Mouse (Mus musculus) frontal cortex, postnatal 25 days (tissue): Measurements from ENCODE around the gene Kcnf1.
A peak's percentile ranks its signal among the peaks of the same experiment; 100 is the strongest.

Experiments used
- DNase-seq, 2 experiments: peaks; one replicate each; pipeline ENCODE4 v3.0.0; 2022; ENCODE audit warnings: low spot score in 2 of 2

Kcnf1 gene

DNA sequence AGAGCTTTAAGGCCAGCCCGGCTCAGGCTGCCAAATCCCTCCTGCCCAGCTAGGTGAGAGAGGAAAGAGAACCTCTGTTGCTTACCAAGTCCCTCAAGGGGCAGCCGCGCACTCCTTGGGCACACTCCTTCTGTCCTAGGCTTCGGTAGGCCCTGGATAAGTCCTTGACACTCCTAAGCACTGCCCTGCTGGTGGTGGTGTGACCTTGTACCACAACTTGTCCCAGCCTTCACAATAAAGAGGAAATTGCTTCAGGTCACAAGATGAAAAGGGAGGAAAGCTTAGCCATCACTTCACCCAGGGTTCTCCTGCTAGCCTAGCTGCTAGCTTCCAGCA, at the start of gene Kcnf1:
Gene Kcnf1, minus strand, starts transcription at position 132 of the 336 bp plus-strand sequence.
- DNase-seq: no peak

DNA sequence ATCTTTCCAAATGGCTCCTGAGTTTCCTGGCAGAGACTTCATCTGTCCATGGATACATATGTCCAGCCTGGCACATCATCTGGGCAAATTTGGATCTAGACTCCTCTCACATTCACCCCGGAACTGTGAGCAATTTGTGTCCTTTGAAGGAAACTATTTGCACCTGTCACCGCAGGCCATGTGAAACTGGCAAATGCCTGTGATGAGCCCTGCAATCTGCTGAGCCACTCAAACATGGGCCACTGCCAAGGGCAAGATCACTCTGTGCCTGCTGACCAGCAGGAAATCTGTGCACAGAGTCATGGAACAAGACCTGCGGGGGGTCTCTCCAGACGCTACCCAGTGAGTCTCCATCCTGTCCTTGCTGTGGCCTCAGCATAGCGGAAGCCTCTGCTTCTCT, 48.3 kb upstream of the Kcnf1 start:
- DNase-seq: no peak

DNA sequence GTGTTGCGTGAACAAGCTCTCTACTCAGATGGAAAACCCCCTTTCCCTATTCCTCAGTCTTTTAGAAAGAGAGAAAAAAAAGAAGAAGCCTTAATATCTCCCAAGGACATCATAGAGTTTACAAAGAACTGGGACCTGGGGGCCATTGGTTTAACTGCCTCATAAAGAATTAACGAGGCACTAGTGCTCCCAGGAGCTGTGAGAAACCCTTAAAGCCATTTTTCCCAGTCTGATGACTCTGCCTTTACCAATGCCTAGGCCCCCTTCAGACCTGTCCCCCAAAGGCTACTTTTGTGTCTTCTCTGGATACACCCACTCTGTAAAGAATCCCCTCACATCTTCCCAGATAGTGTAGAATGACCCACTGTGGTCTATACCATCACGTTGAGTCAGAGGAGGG, 46.4 kb upstream of the Kcnf1 start:
- DNase-seq: no peak

DNA sequence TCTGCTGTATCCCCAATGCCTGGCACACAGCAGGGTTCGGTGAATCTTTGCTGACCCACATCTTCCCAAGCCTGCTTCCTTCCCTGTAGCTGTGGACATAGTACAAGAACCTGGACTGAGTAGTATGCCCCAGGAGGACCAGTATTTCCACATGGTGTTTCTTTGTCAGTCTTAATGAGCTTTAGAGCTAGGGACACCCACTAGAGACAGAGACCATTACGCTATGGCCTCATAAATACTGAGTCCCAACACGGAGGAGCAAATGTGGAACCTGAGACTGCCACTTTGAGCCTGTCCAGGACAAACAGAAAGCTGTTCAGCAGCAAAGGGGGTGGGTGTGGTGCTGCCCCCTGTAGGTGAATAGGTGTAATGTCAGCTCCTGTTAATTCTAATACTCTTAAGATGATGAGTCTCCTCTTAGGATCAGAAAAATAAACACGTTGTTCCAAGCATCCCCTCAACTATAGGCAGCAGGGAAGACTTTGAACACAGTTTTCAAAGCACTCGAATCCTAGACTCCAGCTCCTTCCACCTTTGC, 45.3 kb upstream of the Kcnf1 start:
- DNase-seq: no peak

DNA sequence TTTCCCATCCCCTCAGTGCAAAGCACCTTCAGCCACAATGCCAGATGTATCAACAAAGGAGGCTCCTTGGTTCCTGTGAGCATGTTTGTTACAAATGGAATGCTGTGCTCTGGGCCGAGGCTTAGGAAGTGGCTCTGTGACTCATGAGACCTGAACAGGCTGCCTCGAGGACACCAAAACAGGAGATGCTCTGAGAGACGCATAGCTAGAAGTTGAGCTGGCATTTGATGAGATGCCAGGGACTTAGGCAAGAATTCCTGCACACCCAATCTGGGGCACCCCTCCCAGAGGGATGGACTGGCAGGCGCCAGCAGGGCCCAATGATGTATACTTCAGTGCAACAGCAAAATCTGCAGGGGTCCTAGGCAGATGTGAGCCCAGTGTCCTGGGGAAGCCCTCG, 43.9 kb upstream of the Kcnf1 start:
- DNase-seq: no peak

DNA sequence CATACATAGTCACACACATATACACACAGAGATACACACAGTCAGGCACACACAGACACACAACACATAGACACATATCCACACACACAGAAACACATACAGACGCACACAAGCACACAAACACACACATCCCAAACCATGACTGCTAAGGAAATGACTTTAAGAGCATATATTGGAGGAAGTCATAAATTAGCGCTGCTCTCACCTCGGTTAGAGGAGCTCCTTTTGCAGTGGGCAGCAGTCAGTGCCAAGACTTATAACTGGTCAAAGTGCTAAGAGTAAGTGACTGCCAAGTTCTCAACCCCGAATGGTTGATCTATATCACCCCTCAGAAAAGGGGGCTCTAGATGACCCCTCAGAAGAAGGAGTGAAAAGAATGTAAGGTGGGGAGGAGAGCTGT, 42.4 kb upstream of the Kcnf1 start:
- no peak for DNase-seq

DNA sequence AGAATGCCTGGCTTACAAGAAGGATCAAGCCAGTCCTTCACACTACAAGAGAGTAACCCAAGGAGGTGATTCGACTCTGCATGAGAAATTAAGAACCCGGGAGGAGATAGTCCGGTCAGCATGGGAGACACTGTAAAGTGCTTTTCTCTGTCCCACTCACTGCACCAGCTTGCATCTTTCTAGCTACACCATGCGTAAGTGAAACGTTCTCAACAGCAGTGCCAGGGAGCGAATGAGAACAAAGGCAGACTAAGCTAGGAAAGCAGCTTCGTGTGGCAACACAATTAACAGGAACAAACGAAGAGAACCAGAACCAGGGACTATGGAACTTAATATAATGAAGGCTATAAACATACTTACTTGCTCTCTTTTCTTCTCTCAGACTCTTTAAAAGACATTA, 41.7 kb upstream of the Kcnf1 start:
- DNase-seq: no peak

DNA sequence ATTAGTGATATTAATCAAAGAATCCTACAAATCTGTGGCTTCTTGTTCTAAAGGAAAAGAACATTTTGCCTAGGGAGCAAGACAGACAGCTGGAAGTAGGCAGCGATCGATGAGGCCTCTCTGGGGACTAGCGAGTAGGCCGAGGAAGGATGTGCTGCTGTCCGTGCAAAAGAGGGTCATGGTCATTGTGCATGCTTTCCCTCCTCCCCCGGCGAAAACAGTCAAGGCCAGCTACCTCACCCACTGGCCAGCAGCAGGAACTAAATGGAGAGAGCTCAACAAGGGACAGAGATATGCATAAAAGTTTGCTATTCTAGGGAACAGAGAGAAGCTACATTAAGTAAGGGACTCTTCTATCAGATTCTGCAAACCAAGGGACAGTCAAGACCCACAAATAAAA, 39.1 kb upstream of the Kcnf1 start:
- no peak for DNase-seq

DNA sequence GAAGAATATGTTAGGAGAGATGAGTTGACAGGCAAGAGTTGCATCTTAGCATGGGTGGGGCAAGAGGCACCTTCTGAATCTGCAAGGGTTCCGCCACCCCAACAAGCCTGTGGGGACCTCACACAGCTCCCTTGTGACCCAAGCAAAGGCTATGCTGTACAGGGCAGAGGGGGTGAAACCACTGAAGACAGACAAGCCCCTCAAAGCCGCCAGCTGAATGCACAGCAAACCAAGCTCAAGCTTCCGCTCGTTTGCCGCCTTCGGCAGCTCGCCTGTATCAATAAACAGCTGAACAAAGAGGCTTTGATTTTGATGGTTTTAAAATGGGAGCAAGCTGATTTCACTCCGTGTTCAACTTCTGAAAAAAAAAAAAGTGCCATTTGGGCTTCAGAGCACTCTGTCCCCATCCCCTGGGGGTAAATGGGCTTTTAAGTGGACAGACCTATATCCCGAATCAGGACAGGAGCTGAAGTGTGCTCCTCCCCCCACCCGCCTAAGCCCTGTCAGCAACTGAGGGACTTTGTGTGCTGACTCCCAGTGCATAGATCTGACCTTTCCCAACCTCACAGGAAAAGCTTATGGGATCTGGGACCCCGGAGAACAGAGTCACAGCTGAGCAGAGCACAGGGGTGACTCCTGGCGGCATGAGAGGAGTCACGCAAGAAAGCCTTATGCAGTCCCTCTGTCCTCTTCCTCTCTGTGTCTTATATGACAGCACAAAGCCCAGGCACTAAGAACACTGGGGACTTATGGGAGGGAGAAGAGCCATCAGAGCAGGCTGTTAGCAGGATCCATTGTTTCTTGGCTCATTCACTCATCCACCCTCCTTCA, 26.0 kb upstream of the Kcnf1 start:
- DNase-seq: no peak

DNA sequence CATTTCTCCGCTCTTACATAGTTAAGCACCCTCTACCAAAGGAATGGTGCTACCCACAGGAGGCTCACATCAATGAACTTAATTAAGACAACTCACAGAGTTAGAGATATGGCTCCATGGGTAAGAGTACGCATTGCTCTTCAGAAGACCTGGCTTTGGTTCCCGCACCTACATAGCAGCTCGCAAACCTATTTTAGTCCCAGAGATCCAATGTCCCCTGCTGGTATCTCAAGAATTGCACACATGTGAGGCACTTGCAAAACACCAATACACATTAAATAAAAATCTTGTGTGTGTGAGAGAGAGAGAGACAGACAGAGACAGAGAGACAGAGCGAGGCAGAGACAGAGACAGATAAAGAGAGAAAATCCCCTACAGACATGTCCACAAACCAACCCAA, 21.9 kb upstream of the Kcnf1 start:
- no peak for DNase-seq

DNA sequence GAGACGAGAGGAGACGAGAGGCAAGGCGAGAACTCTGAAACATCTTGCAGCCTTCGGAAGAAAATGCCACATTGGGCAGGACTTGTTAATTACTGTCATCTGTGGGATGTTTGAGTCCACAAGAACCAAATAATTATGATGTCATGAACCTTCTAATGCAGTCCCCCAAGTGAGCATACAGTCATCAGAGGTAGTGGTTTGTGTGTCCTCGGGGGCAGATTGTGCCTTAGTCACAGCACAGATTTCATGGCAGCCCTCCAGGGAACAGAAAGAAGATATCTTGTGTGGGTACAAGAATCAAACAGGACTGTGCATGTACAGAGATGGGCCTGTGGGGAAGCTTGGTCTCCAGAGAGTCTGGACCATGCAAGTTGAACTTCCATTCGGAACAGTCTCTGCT, 17.5 kb upstream of the Kcnf1 start:
- no peak for DNase-seq

DNA sequence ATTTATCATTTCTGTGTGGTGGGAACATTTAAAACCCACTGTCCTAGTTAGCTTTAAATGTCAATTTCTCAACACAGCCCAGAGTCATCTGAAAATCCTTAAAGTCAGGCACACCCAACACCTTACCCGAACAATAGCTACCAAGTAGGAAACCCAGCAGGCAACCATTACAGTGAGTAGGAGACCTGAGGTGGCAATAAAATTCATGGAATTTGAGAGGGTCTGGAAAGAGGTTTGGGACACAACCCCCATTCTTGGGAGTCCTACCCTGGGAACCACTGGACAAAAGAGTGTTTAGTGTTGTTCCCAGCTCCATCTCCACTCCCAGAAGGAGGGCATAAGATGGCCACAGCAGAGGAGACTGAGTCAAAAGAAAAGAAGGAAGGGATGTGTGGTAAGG, 16.6 kb upstream of the Kcnf1 start:
- DNase-seq: no peak

DNA sequence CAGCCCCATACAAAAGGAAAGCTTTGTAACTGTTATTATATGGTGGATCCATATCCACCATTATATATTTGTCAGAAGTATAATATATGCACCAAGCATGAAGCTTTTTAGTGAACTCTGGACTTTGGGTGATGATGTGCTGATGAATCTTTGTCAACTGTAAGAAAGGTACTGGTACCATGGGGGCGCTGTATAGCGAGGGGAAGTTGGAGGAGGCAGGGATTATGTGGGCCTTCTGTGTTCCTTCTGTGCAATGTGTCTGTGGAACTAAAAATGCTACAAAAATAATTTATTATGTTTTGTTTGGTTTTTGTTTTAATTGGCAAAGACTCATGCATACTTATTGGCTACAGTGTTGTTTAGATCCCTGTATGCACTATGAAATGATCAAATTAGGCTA, 16.2 kb upstream of the Kcnf1 start:
- DNase-seq: no peak

DNA sequence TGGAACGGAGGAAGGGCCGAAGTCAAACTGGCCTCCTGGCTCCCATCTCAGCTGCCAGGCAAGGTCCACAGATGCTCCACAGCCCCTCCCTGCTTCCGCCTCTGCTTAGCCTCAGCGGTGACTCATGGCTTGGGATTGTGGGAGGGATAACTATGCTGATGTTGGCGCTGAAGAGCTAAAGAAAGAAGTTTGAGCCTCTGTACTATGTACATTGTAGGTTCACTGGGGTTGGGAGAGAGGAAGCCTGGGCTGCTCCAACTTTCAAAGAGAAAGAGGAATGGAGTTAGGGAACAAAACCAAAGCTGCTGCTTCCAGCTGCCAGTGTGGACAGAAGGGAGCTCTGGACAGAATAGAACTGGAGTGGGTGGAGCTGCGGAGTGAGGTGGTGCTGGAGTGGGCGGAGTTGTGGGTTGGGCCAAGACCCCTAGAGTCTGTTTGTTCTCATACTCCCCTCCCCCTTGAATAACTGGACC, 7.7 kb upstream of the Kcnf1 start:
- DNase-seq: no peak

DNA sequence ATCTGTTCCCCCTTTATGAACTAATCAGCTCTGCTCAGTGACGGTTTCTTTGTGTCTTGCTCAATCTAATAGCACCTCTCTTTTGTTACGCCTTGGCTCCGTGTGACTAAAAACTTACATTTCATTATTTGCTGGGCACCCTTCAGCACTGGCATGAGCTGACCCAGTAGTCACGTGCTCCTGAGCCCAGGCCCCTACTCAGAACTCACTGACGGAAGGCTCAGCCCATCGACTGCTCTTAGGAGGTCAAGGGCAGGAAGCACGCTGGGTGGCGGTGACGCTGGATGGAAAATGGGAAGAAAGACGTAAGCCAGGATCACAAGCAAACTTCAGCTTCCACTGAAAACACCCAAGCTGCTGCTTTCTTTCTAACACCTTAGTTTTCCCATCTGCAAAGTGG, 7.1 kb upstream of the Kcnf1 start:
- DNase-seq: no peak

DNA sequence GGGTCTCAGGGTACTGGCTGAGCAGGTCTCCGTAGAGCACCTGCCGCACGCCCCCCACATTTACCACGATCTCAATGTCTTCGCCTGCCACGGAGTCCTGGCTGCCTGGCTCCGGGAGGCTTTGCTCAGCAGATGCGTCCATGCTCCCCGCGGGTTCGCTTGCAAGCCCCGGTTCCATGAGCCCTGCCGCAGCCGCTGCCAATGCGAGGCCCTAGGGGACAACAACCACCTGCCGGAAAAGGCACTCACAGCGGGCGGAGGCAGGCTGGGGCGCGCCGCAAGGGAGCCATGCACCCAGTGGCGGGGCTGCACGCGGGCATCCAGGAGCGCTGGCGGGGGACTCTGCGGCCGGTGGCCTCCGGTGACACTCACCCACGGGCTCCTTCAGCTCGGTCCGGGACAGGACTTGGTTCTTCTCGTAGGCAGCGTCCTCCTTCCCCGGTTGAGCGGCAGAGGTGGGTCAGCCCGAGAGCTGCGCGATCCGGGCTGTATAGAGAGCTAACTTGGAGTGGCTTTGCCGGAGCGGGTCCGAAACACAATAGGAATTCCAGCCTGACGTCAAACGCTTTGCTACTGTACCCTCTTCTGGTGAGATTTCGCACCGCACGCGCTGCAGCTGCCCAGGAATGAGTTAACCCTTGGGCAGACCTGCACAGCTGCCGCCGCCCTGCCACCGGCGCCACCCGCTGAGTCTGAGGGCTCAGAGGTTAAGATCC, 489 bp downstream of the Kcnf1 start:
- peak; percentile 57 to 60 for DNase-seq

DNA sequence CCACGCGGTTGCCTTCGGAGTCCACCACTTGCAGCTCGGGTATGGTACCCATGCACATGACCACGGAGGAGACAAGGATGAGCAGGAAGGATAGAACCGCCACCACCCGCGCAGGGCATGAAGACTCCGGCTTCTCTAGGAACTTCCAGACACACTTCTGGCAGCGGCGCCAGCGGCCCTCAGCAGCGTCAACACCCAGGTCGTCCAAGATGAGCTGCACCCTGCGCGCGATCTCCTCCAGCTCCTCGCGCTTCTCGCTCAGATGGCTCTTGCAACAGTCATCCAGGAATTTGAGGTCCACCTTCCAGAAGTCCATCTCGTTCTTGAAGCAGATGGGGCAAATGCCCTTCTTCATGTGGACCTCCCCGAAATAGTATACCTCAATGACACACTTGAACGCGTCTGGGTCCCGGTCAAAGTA, 1.1 kb downstream of the Kcnf1 start:
- no peak for DNase-seq

DNA sequence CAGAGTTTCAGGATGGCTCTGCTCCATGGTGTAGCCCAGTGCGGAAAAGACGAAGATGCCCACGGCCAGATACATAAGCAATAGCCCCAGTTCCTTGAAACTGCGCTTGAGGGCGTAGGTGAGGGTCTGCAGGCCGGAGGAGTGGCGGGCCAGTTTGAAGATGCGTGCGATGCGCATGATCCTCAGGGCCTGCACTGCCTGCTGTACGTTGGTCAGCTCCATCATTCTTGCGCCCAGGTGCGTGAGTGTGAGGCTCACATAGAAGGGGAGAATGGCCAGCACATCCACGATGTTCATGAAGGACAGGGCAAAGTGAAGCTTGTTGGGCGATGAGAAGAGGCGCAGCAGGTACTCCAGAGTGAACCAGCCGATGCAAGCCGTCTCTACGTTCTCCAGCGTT, 1.6 kb downstream of the Kcnf1 start:
- DNase-seq: peak in 1 of 2 experiments; percentile 35

DNA sequence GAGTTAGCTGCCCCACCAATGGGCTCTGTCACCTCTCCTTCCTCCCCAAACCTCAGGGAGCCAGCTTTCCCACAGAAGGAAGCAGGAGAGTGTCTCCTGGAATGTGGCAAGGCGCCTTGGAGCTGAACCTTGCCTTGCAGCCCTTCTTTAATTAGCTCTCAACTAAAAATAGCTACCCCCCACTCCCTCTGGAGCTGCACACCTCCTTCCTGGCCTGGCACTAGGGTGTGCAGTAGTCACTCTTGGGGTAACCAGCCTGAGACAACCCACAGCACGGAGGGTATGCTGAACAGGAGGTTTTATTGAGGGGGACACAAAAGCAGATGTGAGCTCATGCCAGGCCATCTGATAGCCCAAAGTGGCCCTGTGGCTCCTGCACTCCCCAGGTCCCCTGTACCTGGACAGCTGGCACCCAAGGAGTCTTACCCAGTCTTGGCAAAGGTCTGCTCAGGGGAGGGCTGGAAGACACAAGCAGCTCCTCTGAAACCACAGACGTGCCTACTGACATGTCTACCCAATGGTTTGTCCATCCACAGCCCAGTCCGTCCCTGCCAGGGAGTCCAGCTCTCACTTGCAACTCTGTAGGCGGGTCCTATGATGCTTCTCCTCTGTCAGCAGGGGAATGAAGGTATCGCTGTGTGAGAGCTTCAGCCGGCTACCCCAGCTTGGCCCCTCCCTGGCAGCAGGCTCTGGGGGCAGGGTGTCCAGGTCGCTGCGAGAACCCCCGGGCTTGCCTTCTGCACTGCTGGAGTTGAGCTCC, 2.4 kb downstream of the Kcnf1 start:
- DNase-seq: no peak

DNA sequence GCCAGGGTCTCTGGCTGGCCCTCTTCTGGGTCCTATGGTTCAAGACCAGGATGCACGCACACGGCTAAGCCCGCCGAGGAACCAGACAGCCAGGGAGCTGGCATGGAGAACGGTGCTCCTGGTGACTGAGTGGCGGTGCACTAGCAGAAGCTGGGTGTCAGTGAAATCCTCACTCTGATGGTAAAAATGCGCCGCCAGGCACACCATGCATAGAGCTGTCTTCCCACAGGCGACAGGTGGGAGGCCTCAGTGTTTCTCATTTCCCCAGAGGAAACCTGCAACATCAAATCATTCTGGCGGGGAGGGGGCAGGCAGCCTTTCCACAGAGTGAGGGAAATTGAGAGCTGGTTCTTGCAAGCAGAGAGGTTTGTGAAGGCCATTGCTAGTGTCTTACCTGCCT, 6.3 kb downstream of the Kcnf1 start:
- DNase-seq: peak; percentile 50 to 61

DNA sequence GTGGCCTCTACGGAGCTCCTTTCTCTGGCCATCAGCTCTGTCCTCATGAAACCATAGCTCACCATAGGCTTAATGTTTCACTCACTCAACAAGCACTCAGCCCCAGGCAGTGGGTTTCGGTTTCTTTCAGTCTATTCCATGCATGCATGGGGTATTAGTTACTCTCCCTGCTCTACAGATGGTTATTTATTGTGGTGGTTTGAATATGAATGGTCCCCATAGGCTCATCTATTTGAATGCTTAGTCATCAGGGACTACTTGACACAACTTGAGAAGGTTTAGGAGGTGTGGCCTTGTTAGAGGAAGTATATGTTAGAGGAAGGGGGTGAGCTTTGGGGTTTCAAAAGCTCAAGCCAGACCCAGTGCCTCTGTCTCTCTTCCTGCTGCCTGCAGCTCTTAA, 10.6 kb downstream of the Kcnf1 start:
- DNase-seq: no peak

DNA sequence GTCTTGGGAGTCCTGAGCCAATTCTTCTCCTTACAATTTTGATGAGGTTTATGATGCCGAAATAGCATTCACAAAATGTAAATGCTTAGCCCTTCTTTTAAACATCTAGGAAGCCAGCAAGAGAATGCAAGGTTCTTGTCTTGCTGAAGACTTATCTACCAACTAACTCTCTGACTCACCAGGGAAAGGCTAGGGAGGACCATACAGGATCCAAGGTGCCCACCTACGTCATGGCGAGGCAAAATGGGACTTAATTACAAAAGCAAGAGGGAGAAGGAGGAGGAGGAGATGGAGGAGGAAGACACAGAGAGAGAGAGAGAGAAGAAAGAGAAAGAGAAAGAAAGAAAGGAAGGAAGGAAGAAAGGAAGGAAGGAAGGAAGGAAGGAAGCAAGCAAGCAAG, 12.7 kb downstream of the Kcnf1 start:
- DNase-seq: no peak
